Mouse (Mus musculus): ENCODE data around the gene Zfp775.

The Zfp775 gene

DNA sequence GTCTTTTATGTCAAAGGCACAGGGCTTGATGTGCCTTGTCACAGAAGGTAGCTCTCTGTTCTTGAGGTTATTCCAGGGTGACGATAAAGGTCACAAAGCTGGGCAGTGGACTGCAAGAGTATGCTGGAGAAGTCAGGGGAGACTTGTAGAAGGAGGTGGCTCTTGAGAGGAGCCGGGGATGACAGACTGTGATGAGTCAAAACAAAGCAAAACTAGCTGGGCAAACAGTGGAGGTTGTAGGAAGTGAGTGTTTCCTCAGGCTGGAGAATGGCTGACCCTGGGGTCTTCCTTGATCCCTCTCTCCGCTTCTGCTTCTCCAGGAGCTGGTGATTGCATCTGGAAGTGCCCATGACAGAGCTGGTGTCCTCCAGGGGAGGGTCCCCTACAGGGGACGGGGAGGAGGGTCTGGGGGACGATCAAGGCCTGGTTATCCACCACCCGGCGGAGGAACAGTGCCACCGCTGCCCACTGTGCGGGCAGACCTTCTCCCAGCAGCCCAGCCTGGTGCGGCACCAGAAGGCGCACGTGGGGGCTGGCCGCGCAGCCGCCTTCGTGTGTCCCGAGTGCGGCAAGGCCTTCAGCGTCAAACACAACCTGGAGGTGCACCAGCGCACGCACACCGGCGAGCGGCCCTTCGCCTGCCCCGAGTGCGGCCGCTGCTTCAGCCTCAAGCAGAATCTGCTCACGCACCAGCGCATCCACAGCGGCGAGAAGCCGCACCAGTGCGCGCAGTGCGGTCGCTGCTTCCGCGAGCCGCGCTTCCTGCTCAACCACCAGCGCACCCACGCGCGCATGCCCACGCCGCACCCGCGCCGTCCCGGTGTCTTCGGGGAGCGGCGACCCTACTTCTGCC, 27.2 kb downstream of the Zfp775 start:
- DNase-seq, result peak; percentile 75 to 77

DNA sequence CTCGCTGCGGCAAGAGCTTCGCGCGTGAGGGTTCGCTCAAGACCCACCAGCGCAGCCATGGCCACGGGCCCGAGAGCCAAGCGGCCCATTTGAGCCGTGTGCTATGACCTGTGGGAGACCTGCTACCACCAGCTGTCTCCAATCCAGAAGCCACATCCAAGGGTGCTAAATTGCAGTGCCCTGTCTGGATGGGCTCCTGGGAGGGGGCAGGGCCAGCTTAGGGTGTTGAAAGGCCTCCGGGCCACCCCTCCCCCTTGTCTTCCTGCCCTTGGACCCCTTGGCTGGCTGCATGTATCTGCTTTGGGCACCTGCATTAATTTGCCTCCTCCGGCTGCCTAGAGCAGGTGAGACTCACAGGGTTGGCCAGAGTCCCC, 27.8 kb downstream of the Zfp775 start:
- no peak for DNase-seq

DNA sequence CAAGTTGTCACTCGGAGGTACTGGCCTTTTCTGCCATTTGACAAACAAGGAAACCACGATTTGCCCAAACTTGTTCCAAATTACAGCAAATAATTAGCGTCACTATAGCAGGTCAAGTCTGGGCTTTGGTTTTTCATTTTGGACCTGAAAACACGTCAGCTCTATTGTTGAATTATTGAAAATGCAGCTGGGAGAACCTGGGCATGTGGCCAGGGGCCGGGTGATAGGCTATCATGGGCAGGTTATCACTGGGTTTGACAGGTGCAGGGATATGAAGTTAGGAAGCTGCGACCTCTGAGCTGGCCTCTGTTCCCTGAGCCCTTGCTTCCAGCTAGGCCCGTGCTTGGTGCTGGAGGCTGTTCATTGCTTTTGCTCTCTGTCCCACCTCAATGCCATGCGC, 29.0 kb downstream of the Zfp775 start:
- no peak for DNase-seq

DNA sequence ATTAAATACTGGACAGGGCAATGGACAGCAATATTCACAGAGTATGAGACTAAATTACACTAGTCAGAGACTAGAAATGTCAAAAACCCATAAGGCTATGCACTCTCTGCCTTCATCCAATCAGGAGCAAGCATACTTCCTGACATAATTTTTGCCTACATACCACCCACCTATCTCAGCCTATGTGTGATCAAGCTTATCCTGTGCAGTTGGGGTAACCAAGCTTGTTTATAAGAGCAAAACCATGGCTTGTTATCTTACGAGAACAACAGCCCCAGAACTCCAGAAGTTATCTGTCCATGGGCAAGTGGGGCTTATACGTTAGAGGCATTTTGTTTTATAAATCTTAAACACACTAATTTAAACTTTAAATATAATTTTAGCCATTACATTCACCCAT, 33.2 kb downstream of the Zfp775 start:
- no peak for DNase-seq

DNA sequence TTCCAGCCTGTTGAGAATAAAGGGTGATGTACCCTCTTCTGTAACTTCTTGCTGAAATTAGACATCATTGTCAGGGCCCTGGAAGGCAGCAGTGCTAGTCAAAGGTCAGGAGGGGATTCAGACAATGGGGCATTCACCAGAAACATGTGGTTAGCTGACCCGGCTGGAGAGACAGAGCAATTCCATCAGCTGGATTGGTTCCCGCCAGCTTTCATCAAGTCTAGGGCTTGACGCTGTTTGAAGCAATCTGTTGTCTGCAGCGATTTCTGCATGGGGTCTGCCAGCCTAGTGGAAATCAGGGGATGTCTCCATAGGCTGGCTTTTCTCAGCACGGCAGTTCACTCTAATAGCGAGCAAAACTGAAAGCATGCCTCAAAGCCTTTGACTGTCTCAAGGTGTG, 34.7 kb downstream of the Zfp775 start:
- DNase-seq, result peak; percentile 1 to 2

DNA sequence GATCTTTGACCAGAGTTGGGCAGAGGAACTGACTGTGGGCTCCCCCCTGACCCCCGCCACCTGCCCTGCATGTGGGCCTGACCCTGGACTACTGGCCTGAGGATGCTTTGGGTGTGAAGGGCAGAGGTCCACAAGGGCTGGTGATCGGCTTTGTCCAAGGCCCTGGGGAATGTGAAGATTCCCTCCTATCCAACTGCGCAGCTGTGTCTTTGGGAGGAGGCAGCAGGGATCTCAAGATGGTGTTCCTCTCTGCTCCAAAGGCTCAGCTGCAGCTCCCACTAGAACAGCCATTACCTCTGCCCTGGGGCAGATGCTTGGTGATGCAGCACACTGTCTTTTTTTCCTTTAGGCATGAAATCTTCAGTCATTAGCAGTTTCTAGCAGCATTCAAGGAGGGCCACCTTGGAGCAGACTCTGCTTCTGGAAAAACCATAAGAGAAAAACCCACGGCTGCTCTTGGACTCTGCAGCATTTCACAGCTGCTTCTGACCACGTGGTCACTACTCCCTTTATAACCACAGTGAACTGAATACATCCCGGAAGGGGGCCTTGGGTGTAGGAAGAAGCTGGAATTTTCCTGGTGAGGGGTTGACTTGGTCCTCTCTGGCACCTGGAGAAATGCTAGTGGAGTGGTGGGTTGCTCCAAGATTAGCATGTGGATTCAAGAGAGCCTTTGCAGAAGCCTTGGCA, 36.1 kb downstream of the Zfp775 start:
- DNase-seq, result peak in 1 of 2 experiments; percentile 1

DNA sequence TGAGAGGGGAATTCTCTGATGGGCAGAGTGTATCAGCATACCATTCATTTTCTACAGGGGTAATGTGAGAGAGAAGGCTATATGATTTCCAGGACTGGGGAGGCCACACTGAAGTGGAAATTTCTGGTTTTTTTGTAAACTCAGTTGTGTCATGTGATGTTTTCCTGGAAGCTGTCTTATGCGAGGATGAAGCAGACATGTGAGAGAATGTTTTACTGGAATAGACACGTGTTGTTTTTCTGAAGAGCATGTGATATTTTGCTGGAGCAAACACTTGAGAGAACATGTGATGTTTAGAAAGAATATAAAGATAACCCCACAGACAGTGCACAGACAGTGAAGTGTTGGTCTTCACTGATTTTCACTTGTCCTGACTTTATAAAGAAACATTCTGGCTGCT, 36.7 kb downstream of the Zfp775 start:
- DNase-seq, result no peak

DNA sequence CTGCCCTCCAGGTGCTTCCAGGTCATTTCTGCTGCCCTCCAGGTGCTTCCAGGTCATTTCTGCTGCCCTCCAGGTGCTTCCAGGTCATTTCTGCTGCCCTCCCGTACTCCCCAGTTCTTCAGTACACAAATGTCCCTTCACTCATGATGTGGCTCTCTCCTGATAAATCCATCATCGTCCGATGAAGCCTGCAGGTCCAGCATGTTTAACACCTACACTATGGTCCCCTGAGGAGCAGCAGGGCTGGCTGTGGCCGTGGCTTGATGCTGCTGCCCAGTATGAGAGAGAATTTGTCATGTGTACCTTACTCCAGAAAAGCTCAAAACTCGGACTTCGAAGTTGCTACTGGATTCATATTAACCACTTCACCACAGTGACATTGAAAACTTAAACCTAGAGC, 39.5 kb downstream of the Zfp775 start:
- DNase-seq, result no peak

DNA sequence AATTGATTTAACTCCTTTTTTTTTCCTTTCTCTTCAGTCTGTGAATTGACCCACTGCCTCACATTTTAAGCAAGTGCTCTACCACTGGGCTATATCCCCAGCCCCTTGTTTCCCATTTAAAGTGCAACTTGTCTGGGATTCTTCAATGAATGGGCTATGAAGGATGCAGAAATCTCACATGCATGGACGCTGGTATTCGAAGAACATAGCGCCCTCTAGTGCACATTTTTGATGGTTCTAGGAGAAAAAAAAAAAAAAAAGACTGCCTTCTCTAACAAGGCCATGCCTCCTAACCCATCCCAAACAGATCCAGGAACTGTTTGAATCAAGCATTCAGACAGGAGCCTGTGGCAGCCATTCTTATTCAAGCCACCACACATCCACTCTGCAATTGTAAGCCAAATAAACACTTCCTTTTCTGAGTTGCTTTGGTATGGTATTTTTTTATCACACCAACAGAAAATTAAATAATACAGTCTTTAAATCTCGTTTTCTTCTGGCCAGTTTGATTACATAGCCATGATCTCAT, 41.0 kb downstream of the Zfp775 start:
- peak in 1 of 2 experiments; percentile 62 for DNase-seq

DNA sequence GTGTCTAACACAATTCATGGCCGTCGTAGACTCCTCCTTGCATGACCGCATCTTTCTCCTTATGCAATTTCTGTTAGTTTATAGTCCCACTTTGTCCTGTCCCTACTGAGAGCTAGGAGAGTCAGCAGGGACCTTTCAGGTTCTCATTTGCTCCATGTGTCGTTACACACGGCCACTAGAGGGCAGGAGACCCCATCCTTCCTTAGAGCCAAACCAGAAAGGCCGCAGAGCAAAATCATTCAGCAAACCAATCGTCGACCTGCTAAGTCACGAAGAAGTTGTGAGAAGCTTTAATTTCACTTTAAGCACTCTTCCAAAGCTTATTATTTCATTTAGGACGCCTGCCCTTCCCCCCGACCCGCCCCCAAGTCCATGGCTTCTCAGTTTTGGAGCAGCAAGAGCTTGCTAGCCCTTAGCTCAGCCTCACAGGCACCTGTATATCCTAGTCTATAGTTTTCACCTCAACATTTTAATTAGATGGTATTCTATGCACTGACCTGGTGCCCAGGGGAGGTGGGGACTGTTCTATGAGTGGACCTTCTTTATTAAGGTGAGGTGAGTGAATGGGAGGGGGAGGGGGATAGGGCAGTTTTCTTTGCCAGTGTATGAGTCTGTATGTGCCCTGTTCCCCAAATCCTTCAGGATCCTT, 43.9 kb downstream of the Zfp775 start:
- DNase-seq, result peak; percentile 69 to 83

DNA sequence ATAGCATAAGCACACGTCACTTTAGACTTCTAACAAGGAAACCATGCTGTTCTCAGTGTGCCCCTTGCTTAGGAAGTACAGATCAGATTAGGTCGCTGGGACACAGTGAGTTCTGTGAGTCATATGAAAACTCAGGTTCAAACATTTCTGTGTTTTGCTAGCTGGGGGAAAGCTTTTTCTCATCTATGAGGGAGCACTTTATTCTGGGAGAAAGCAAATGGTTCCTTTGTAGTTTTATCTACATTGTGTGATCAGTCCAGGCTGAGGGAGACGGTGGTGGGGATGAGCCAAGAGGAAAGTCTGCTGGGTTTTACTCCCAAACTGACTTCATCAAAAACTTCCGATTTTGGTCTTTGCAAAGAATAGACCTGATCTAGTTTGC, 44.4 kb downstream of the Zfp775 start:
- DNase-seq, result no peak

DNA sequence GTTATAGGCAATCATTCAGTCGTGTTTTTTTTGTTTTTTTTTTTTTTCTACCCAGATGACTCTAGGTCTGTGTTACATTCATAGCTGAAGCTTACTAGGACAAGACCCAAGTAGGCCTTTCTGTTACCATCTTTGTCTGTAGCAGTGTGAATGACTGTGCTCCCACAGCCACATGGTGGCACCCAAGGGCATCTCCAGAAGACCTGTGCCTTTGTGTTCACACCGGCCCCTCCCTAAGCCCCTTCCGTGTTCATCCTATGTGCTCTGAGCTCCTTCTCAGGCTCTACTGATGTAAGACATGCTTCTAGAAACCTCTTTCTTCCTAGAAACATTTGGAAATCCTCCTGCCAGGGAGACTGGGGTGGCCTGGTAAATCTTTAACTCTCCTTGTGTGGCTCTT, 45.1 kb downstream of the Zfp775 start, which contains the start of gene Gimap8:
Gene Gimap8 (plus strand): TSS at position 240 of the 400 bp plus-strand sequence.
- DNase-seq, result peak in 1 of 2 experiments; percentile 27

DNA sequence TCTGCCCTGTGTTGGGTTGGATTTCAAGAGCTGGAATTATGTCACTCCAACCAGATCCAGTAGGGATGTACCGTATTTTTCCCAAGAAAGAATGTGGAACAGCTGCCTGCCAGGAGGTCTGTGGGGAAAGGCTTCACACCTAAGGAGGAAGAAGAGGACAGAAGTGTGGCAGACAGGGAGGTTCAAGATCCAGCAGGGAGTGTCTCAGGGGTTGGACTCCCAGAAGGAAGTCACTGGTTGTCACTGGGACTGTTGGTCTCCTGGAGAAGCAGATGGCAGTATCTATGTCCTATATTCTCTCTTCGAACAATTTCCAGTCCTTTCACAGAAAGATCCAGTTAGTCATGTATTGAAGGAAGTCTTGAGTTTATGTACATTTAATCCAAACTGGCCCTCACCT, 45.7 kb downstream of the Zfp775 start:
- DNase-seq, result no peak

DNA sequence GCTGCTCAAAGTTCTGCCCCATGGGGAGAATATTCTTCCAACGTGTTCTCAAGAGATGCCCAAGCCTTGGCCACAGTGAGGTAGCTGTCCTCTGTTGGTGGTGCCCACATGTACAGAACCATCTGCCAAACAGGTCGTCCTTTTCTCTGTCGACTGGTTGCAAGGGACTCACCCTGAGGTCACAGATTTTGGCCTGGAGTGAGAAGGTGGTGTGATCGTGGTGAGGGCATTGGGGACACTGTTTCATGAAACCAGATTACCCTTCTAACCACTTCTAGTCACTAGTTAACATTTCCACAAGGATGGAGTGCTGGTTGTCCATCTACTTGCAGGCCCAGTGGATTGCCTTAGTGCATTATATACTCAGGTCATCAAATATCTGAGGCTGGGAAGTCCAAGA, 46.9 kb downstream of the Zfp775 start:
- no peak for DNase-seq

DNA sequence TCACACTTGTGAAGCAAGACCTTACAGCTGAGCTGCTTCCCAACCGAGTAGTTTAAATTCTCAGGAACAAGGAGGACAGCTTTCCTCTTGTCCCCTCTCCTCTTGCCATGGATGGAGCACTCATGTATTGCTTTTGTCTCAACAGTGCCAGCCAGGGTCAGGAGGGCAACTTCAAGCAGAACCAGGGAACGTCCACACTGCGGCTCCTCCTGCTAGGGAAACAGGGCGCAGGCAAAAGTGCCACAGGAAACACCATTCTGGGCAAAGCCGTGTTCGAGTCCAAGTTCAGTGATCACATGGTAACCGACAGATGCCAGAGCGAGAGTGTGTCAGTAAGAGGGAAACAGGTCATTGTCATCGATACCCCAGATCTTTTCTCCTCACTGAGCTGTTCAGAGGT, 48.2 kb downstream of the Zfp775 start:
- no peak for DNase-seq

DNA sequence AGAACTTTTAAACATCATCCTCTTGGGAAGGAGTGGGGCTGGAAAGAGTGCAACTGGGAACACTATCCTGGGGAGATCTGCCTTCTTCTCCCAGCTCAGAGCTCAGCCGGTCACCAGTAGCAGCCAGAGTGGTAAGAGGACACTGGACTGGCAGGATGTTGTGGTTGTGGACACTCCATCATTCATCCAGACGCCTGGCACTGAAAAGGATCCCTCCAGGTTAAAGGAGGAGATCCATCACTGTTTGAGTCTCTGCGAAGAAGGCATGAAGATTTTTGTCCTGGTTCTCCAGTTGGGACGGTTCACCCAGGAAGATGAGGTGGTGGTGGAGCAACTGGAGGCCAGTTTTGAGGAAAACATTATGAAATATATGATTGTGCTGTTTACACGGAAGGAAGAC, 56.9 kb downstream of the Zfp775 start:
- no peak for DNase-seq

DNA sequence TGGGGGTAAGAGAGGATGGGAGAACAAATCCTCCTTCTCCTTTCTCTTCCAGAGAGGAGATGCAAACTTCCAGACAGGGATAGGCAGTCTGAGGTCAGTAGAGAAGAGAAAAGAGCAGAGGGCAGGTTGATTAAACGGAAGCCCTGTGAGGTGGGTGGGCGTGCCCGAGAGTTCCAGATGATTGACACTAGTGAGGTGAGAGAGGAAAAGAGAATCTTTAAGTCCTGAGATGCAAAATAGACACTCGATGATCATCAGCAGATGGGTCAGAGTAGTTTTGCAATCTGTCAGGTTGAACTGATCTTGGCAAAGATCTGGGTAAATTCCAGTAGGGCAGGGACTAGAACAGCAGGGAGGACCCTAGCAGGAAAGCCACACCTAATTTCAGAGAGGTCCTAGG, 62.9 kb downstream of the Zfp775 start:
- DNase-seq, result no peak

DNA sequence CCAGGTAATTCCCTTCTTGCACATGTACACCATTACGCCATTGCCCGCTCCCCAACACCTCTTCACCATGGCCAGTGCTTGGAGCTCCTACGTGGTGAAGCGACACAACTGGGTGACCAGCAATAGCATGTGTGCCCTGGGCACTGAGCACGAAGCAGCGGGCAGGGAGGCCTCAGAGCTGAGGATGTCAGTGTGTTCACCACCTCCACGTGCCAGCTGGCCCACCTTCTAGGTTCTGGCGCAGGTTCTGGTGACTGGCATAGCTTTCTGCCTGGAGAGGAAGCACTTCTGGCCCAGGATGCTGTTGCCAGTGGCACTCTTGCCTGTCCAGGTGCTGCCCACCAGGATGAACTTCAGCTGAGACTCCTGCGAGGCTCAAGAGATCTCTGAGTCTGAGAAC, 63.6 kb downstream of the Zfp775 start:
- no peak for DNase-seq

DNA sequence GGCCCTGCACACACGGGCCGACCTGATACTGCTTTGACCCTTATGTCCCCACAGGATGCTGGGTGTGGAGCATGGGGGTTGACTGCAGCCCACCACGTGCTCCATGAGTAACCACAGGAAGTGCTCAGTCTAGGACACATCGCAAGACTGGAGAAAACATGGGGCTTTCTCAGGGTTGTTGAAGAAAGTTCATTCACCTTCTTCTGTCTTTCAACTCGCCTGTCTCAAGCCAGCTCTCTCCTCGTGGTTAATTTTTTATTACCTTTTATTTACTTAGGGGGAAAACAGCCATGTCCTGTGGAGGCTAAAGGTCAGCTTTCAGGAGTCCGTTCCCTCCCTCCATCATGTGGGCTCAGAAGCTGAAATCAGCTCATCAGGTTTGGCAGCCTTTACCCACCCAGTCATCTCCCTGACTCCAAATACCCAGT, 64.3 kb downstream of the Zfp775 start:
- DNase-seq, result no peak

DNA sequence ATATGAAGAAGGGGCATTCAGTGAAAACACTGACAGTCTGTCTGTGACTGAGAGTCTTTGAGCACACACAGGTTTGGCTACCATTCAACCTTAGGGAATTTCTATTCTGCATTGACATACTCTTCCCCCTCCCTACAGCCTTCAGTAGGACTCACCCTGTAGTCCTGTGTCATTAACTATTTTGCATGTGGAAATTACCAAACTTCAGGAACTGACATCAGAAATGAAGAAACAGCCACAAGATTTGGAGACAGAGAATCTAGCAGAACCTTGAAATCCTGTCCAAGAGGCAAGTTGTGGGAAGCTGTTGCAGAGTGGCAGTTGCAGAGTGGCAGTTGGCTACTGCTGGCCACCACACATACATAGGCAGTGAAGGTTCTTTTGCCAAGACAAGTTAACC, 66.2 kb downstream of the Zfp775 start:
- no peak for DNase-seq

DNA sequence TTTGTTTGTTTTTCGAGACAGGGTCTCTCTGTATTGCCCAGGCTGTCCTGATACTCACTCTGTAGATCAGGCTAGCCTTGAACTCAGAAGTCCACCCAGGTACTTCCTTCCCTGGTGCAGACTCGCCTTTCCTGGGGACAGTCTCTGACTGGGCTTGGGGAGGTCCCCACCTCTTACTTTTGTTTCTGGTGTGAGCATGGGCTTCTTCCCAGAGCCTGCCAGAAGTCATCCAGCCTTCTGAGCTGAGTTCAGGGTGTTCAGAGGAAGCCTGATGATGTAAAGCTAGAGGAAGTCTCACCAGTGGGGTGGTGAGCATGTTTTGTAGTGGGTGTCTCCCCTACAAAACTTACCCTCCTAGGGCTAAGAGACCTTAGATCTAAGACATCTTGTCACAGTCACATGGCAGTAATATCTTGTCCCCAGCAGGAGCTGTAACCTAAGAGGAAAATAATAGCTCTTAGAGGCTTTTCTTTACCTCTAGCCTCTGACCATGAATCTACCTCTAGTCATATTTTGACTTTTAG, 67.6 kb downstream of the Zfp775 start:
- no peak for DNase-seq

Data from cerebellum, postnatal 25 days (tissue).